Mouse (Mus musculus) E14TG2a.4 (cell line): ENCODE results near the gene Gm45021.

Experiments
- CTCF ChIP-seq: conservative IDR thresholded peaks from 2 replicates; pipeline ENCODE4 v1.5.1; 2014; ENCODE audit warnings: low read length
- NANOG ChIP-seq: IDR thresholded peaks from 2 replicates; pipeline ENCODE4 v1.6.1; 2014; ENCODE audit warnings: borderline replicate concordance, low read length, mixed read lengths

GRCm38 (mm10) chr6:48635105-48635504 lies 45.7 kb downstream of the Gm45021 start:
- TF ChIP-seq CTCF, result no peak
- TF ChIP-seq NANOG, result no peak
